Mouse (Mus musculus) ES-E14 (cell line): ENCODE measurements at regions not wholly inside any gene's neighbourhood (a gene's known extent, or its start where the extent isn't known, plus 50 kb on each side); places are given as distances from the start of the nearest gene placed in this dataset.

ENCODE experiments used
- CHD2 ChIP-seq: IDR thresholded peaks from 2 replicates; pipeline ENCODE4 v1.6.1; 2014; ENCODE audit warnings: mild to moderate bottlenecking, low read depth, low read length, inconsistent platforms
- HCFC1 ChIP-seq: IDR thresholded peaks from 2 replicates; pipeline ENCODE4 v1.6.1; 2012; ENCODE audit warnings: low read length, inconsistent platforms, borderline replicate concordance; ENCODE audit not compliant: insufficient read depth
- ZC3H11A ChIP-seq: IDR thresholded peaks from 2 replicates; pipeline ENCODE4 v1.6.1; 2012; ENCODE audit warnings: low read depth, mild to moderate bottlenecking, inconsistent platforms, low read length, borderline replicate concordance
- ZNF384 ChIP-seq: IDR thresholded peaks from 2 replicates; pipeline ENCODE4 v1.6.1; 2012; ENCODE audit warnings: low read depth, low read length, inconsistent platforms

DNA sequence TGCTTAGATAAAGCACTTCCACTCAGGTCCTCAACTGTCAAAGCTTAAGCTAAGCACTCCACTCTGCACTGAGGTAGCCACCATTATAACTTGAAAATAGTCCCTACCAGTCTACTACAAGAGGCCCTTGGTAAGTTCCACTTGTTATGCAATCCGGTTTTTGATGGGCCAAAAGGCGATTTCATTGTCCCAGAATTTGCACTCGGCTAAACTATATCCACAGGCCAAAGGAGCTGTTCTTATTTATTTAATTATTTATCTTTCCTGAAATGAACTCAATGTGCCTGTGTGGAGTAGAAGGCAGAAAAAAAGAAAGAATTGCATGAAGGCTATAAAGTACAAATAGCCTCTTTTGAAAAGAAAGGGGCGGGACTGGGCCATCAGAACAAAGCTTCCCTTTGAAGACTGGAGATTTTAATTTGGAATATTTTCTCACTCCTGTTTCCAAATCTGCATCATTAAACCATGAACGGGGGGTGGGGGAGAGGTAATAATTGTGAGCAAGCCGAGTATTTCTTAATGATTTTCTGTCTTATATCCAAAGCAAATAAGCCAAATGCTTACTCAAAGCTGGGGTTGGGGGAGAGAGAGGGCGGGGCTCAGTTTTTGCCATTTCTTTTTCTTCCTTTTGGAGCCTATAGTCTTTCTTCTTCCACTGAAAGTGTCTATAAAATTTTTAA lies 489.3 kb downstream of the Tox3 start:
- TF ChIP-seq ZNF384 (no peak), CHD2 (no peak), ZC3H11A (no peak), HCFC1 (no peak)
